Mouse (Mus musculus): Measurements from ENCODE around the gene Mettl5. TPM values are rescaled to one million over a fixed set of nuclear protein-coding genes. Genes with fewer than 3 reads are reported as not detected.
"Not testable (repeated sequence)": the region's sequence is repeated elsewhere in the genome, so short reads cannot be mapped to it uniquely, and the experiment has no call there.

Mettl5 gene
- 32.6 and 37.3 TPM in 2 replicates for polyA plus RNA-seq (2015; fragmentation: Nextera tagmentation; extraction: Ambion mirVana)

GRCm38 (mm10) chr2:69885451-69886305 lies at the start of gene Mettl5:
Gene Mettl5 (minus strand): TSS chr2:69885615.
- Histone ChIP-seq H3K36me3 (0 out of 2 replicates have a peak, but pooled peaks cover 10% of the 10 kb centered on the region), H3K27me3 (replicated peaks) (no peaks in the 10 kb centered on the region), H3K9me3 (no peaks in the 10 kb centered on the region), H3K4me3 (peak within 1 kb of the TSS; percentile 80), H3K9ac (peak within 1 kb of the TSS; percentile 96), H3K27ac (replicated peaks) (peak within 1 kb of the TSS; percentile 71), H3K4me2 (peak within 1 kb of the TSS; percentile 91), H3K4me1 (peaks cover 16% of the 10 kb centered on the region)
- ATAC-seq (ENCODE audit: extremely low read depth, insufficient number of reproducible peaks, low FRiP score, low TSS enrichment): peak; percentile 93
- 2% methylated on average over 45 of the region's 45 CpGs for WGBS

GRCm38 (mm10) chr2:69924943-69925342 lies 39.5 kb upstream of the Mettl5 start:
- Histone ChIP-seq H3K27me3 (replicated peaks) (no peaks in the 10 kb centered on the region), H3K9me3 (no peaks in the 10 kb centered on the region), H3K36me3 (peaks cover 68% of the 10 kb centered on the region), H3K9ac (no peak overlapping the region), H3K4me3 (no peak overlapping the region), H3K4me2 (no peak overlapping the region), H3K4me1 (0 out of 2 replicates have a peak, but pooled peaks cover 3% of the 10 kb centered on the region), H3K27ac (replicated peaks) (no peak overlapping the region)
- 61% methylated on average over 3 of the region's 3 CpGs for WGBS
- ATAC-seq (ENCODE audit: extremely low read depth, insufficient number of reproducible peaks, low FRiP score, low TSS enrichment): no peak

- Histone ChIP-seq H3K36me3 (peaks cover 63% of the 10 kb centered on the region), H3K9ac (no peak overlapping the region), H3K4me3 (no peak overlapping the region), H3K4me1 (0 out of 2 replicates have a peak, but pooled peaks cover 3% of the 10 kb centered on the region), H3K4me2 (no peak overlapping the region), H3K27me3 (replicated peaks) (no peaks in the 10 kb centered on the region), H3K9me3 (no peaks in the 10 kb centered on the region), H3K27ac (replicated peaks) (no peak overlapping the region)
- 68% methylated on average over 3 of the region's 3 CpGs for WGBS
- ATAC-seq (ENCODE audit: extremely low read depth, insufficient number of reproducible peaks, low FRiP score, low TSS enrichment): no peak
Measured at GRCm38 (mm10) chr2:69917301-69917700, 31.9 kb upstream of the Mettl5 start.

DNA sequence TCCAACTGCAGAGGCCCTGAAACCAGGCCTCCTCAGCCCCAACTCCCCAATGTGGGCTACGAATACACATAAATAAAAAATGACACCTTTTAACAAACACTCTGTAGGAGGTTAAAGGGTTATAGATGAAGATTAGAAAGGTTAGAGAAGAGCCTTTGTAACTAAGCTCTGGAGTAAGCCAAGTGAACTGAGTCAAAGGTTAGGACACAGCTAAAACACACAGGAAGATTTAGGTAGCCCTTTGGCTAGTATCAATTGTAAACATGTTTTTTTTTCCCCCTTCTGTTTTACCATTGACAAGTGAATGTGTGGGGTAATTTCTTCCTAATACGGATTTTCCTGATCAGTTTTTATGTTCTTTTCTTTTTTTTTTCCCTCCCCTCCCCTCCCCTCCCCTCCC lies 27.4 kb upstream of the Mettl5 start:
- Histone ChIP-seq H3K36me3 (peaks cover 30% of the 10 kb centered on the region), H3K9ac (no peak overlapping the region), H3K4me3 (no peak overlapping the region), H3K9me3 (no peaks in the 10 kb centered on the region), H3K4me2 (no peak overlapping the region), H3K4me1 (no peaks in the 10 kb centered on the region), H3K27ac (replicated peaks) (no peak overlapping the region), H3K27me3 (replicated peaks) (no peaks in the 10 kb centered on the region)
- no peak for ATAC-seq (ENCODE audit: extremely low read depth, insufficient number of reproducible peaks, low FRiP score, low TSS enrichment)
- 56% methylated on average over 2 of the region's 2 CpGs for WGBS

- peaks cover 13% of the 10 kb centered on the region for H3K36me3 ChIP-seq
- ATAC-seq (ENCODE audit: extremely low read depth, insufficient number of reproducible peaks, low FRiP score, low TSS enrichment); H3K9me3 ChIP-seq; H3K9ac ChIP-seq; H3K27ac ChIP-seq (replicated peaks); H3K4me2 ChIP-seq; H3K4me1 ChIP-seq; H3K27me3 ChIP-seq (replicated peaks); H3K4me3 ChIP-seq: not testable (repeated sequence)
- WGBS: 86% methylated on average over 4 of the region's 4 CpGs
Measured at GRCm38 (mm10) chr2:69907394-69907793, 22.0 kb upstream of the Mettl5 start.

DNA sequence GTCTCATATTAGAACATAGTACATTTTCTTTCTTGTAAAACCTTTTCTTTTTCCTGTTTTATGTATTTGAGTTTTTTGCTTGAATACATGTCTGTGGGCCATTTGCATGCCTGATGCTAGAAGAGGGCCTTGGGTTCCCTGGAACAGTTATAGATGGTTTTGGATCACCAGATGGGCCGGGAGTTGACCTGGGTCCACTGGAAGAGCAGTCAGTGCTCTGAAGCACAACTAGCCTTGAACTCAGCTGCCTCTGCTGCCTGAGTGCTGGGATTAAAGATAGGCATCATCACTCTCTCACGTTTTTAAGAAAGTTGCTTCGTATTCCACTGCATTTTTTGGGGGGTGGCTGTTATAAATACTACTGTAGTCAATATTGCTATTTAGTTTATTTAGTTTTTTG lies 18.1 kb upstream of the Mettl5 start:
- Histone ChIP-seq H3K27me3 (replicated peaks) (no peaks in the 10 kb centered on the region), H3K9ac (no peak overlapping the region), H3K36me3 (peaks cover 35% of the 10 kb centered on the region), H3K4me2 (no peak overlapping the region), H3K27ac (replicated peaks) (no peak overlapping the region), H3K4me3 (no peak overlapping the region), H3K9me3 (no peaks in the 10 kb centered on the region), H3K4me1 (peaks cover 22% of the 10 kb centered on the region)
- WGBS: 84% methylated on average over 3 of the region's 3 CpGs
- ATAC-seq (ENCODE audit: extremely low read depth, insufficient number of reproducible peaks, low FRiP score, low TSS enrichment): no peak

DNA sequence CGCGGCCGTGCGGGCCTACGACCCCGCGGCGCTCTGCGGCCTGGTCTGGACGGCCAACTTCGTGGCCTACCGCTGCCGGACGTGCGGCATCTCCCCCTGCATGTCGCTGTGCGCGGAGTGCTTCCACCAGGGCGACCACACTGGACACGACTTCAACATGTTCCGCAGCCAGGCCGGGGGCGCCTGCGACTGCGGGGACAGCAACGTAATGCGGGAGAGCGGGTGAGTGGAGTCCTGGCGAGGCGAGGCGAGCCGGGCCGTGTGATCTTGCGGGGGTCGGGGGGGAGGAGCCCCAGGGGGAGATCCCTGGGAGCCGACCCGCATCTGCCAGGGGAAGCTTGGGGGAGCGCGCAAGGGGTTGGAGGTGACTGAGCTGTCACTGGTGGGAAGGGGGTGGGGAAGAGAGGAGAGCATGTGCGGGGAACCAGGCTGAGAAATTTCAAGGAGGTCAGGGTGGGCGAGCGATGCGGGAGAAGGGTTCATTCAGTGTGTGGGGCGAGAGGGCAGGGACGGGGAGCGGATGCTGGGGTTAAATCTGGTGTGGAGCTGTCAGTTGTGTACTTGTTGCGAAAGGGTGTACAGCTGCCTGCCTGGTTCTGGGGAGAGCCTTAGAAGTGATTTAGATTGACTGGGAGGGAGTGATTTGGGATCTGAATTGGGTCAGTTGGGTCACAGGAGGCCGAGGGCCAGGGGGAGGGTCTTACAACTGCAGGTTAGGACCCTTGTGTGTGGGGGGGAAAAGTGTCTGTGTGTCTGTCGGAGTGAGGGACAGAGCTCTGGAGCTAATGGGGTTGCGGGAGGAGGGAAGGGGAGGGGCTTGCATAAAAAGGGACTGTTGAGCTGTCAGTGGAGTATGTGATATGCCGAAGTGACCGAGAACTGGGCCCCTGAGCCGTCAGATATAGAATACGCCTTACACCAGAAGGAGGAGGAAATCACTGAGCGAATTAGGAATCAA lies 12.5 kb upstream of the Mettl5 start:
- H3K4me1 ChIP-seq: peaks cover 20% of the 10 kb centered on the region
- peak overlapping the region; percentile 100 for H3K9ac ChIP-seq
- peak overlapping the region; percentile 100 for H3K4me3 ChIP-seq
- WGBS: under 1% methylated on average over 55 of the region's 55 CpGs
- peak; percentile 32 for ATAC-seq (ENCODE audit: extremely low read depth, insufficient number of reproducible peaks, low FRiP score, low TSS enrichment)
- H3K27ac ChIP-seq (replicated peaks): peak overlapping the region; percentile 96
- peak overlapping the region; percentile 89 for H3K4me2 ChIP-seq
- peaks cover 23% of the 10 kb centered on the region for H3K36me3 ChIP-seq
- H3K27me3 ChIP-seq (replicated peaks): no peaks in the 10 kb centered on the region
- no peaks in the 10 kb centered on the region for H3K9me3 ChIP-seq

DNA sequence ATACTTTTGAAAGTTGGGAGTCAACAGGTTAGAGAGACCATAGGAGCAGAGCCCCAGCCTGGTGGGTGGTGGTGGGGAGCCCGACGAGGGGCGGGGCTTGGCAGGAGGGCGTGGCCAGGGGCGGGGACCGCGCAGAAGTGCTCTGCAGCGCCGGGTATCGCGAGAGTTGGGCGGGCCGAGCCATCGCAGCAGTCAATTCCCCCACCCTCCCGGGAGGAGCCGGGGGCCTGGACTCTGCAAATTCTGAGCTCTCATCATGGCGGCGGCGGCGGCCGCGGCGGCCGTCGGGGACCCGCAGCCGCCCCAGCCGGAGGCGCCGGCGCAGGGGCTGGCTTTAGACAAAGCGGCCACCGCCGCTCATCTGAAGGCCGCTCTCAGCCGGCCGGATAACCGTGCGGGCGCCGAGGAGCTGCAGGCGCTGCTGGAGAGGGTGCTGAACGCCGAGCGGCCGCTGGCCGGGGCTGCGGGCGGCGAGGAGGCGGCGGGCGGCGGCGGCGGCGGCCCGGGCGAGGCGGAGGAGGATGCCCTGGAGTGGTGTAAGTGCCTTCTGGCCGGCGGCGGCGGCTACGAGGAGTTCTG lies 11.7 kb upstream of the Mettl5 start, which contains the start of gene Ubr3:
Gene Ubr3 (plus strand): TSS at position 208 of the 579 bp plus-strand sequence.
- Histone ChIP-seq H3K9me3 (no peaks in the 10 kb centered on the region), H3K36me3 (peaks cover 19% of the 10 kb centered on the region), H3K27me3 (replicated peaks) (no peaks in the 10 kb centered on the region), H3K4me1 (peaks cover 20% of the 10 kb centered on the region), H3K27ac (replicated peaks) (peak within 1 kb of the TSS; percentile 96), H3K4me2 (peak within 1 kb of the TSS; percentile 89), H3K4me3 (peak within 1 kb of the TSS; percentile 100), H3K9ac (peak within 1 kb of the TSS; percentile 100)
- under 1% methylated on average over 58 of the region's 65 CpGs for WGBS
- peak; percentile 98 for ATAC-seq (ENCODE audit: extremely low read depth, insufficient number of reproducible peaks, low FRiP score, low TSS enrichment)

DNA sequence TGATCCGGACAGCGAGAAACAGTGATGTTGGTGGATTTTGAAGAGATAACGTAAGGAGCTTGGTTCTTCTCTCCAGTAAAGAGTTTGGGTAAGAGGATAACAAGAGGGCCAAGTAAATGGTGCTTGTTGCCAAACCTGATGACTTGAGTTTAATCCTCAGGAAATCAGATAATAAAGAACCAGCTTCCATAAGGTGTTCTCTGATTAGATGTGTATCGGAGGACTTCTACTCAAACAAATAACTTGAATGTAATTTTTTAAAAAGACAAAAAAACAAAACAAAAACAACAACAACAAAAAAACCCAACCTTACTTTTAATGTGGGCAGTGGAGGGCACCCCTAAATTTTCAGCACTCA lies 10.8 kb upstream of the Mettl5 start:
- H3K9me3 ChIP-seq: no peaks in the 10 kb centered on the region
- peaks cover 10% of the 10 kb centered on the region for H3K36me3 ChIP-seq
- peaks cover 20% of the 10 kb centered on the region for H3K4me1 ChIP-seq
- no peak for ATAC-seq (ENCODE audit: extremely low read depth, insufficient number of reproducible peaks, low FRiP score, low TSS enrichment)
- no peak overlapping the region for H3K27ac ChIP-seq (replicated peaks)
- H3K4me2 ChIP-seq: no peak overlapping the region
- no peak overlapping the region for H3K9ac ChIP-seq
- WGBS: 88% methylated on average over 4 of the region's 4 CpGs
- H3K4me3 ChIP-seq: no peak overlapping the region
- H3K27me3 ChIP-seq (replicated peaks): no peaks in the 10 kb centered on the region

- 56% methylated on average over 14 of the region's 14 CpGs for WGBS
- H3K4me1 ChIP-seq: peaks cover 20% of the 10 kb centered on the region
- no peak for ATAC-seq (ENCODE audit: extremely low read depth, insufficient number of reproducible peaks, low FRiP score, low TSS enrichment)
- H3K4me3 ChIP-seq: no peak overlapping the region
- no peaks in the 10 kb centered on the region for H3K27me3 ChIP-seq (replicated peaks)
- H3K9me3 ChIP-seq: no peaks in the 10 kb centered on the region
- H3K9ac ChIP-seq: no peak overlapping the region
- H3K36me3 ChIP-seq: peaks cover 4% of the 10 kb centered on the region
- no peak overlapping the region for H3K27ac ChIP-seq (replicated peaks)
- no peak overlapping the region for H3K4me2 ChIP-seq
Measured at GRCm38 (mm10) chr2:69895502-69896223, 10.2 kb upstream of the Mettl5 start.

Data from heart, embryonic 13.5 days (tissue).